8 mouse cellular contexts compared by ENCODE assay signal in genomic region chr11:98393317-98393716, GRCm38 (mm10). TPM values are rescaled to one million over a fixed set of nuclear protein-coding genes. Genes with fewer than 3 reads are reported as not detected.
DNase-seq lines count a peak whose midpoint lies in the region; ATAC-seq and TF ChIP-seq lines count a peak whose summit lies in the region.

No protein-coding gene starts in this region.

- H3K27me3 ChIP-seq in G1E (ENCODE audit: insufficient read depth, low read length): peaks cover 10% of the 10 kb centered on the region; the same call in 1 of the 2 replicates
- H3K27me3 ChIP-seq in heart, embryonic 11.5 days (ENCODE audit: control insufficient read depth, insufficient read depth, low read length): peaks cover 1% of the 10 kb centered on the region
- H3K27me3 ChIP-seq in liver, embryonic 16.5 days (ENCODE audit: control insufficient read depth, insufficient read depth, low read depth, low read length): peaks cover 4% of the 10 kb centered on the region; the same call in 1 of the 2 replicates
- H3K27me3 ChIP-seq in stomach, postnatal 0 days (ENCODE audit: control insufficient read depth, insufficient read depth, low read length): no peaks in the 10 kb centered on the region

- peaks cover 28% of the 10 kb centered on the region for H3K36me3 ChIP-seq in G1E (replicated peaks)
- H3K36me3 ChIP-seq in heart, embryonic 11.5 days (ENCODE audit: control insufficient read depth, insufficient read depth, low read length): no peaks in the 10 kb centered on the region
- no peaks in the 10 kb centered on the region for H3K36me3 ChIP-seq in liver, embryonic 16.5 days (ENCODE audit: control insufficient read depth, insufficient read depth)
- no peaks in the 10 kb centered on the region for H3K36me3 ChIP-seq in stomach, postnatal 0 days (ENCODE audit: control insufficient read depth, insufficient read depth, low read length)

- TF ChIP-seq CTCF in G1E (IDR thresholded peaks at IDR 0.05; ENCODE audit: low read depth, low read length): no peak
- TF ChIP-seq CTCF in stomach, postnatal 0 days (IDR thresholded peaks at IDR 0.05; ENCODE audit: low read depth): no peak

- peak; percentile 61 for ATAC-seq in G1E (ENCODE audit: extremely low read depth, insufficient number of reproducible peaks, low FRiP score, poor library complexity, severe bottlenecking)
- ATAC-seq in heart, embryonic 11.5 days (replicated peaks; ENCODE audit: insufficient number of reproducible peaks, low FRiP score, low TSS enrichment): peak; percentile 53
- ATAC-seq in liver, embryonic 16.5 days (ENCODE audit: low read depth): peak; percentile 71
- 0 out of 2 replicates have a peak, but pooled peaks have one; percentile 9 for ATAC-seq in stomach, postnatal 0 days (ENCODE audit: low FRiP score, low TSS enrichment)

- peak overlapping the region; percentile 27 for H3K4me2 ChIP-seq in heart, embryonic 11.5 days
- peak overlapping the region; percentile 54 for H3K4me2 ChIP-seq in liver, embryonic 16.5 days (ENCODE audit: low read depth, low read length)
- no peak overlapping the region for H3K4me2 ChIP-seq in stomach, postnatal 0 days (replicated peaks; ENCODE audit: low read depth)

- DNase-seq in cerebellum, postnatal 14 days: peak; percentile 10 to 25
- no peak for DNase-seq in cerebellum, adult 11 months
- DNase-seq in G1E (ENCODE audit: low spot score): peak; percentile 79
- peak; percentile 84 for DNase-seq in stomach, postnatal 0 days (ENCODE audit: low spot score)
- DNase-seq in gastrocnemius, postnatal 4 days (ENCODE audit: low spot score in 2 of 2): no peak
- no peak for DNase-seq in frontal cortex, postnatal 14 days (ENCODE audit: low spot score in 2 of 2)

- H3K4me1 ChIP-seq in G1E (ENCODE audit: insufficient read depth, low read depth, low read length): peaks cover 53% of the 10 kb centered on the region
- H3K4me1 ChIP-seq in heart, embryonic 11.5 days (ENCODE audit: control insufficient read depth, insufficient read depth, low read length): peaks cover 55% of the 10 kb centered on the region
- H3K4me1 ChIP-seq in liver, embryonic 16.5 days (ENCODE audit: control insufficient read depth, low read depth, low read length): peaks cover 35% of the 10 kb centered on the region
- 0 out of 2 replicates have a peak, but pooled peaks cover 3% of the 10 kb centered on the region for H3K4me1 ChIP-seq in stomach, postnatal 0 days (replicated peaks; ENCODE audit: control insufficient read depth, insufficient read depth)

- peak overlapping the region; percentile 92 for H3K27ac ChIP-seq in heart, embryonic 11.5 days (ENCODE audit: low read depth, low read length)
- H3K27ac ChIP-seq in liver, embryonic 16.5 days (ENCODE audit: low read length): peak overlapping the region; percentile 88
- peak overlapping the region; percentile 84 for H3K27ac ChIP-seq in stomach, postnatal 0 days (replicated peaks)

- H3K9ac ChIP-seq in heart, embryonic 11.5 days (ENCODE audit: low read depth, low read length): peak overlapping the region; percentile 44
- H3K9ac ChIP-seq in liver, embryonic 16.5 days (ENCODE audit: low read depth, low read length): peak overlapping the region; percentile 3; the same call in 1 of the 2 replicates
- H3K9ac ChIP-seq in stomach, postnatal 0 days (ENCODE audit: low read length): no peak overlapping the region

- 31% methylated on average over 6 of the region's 6 CpGs for WGBS in heart, embryonic 11.5 days (ENCODE audit: insufficient replicate concordance)
- WGBS in liver, embryonic 16.5 days (ENCODE audit: insufficient replicate concordance): 6% methylated on average over 6 of the region's 6 CpGs
- 63% methylated on average over 6 of the region's 6 CpGs for WGBS in stomach, postnatal 0 days

- peak overlapping the region; percentile 47; the same call in 1 of the 2 replicates for H3K4me3 ChIP-seq in G1E (ENCODE audit: low read depth, low read length)
- H3K4me3 ChIP-seq in heart, embryonic 11.5 days (ENCODE audit: low read depth, low read length): no peak overlapping the region
- H3K4me3 ChIP-seq in liver, embryonic 16.5 days (ENCODE audit: low read depth, low read length): no peak overlapping the region
- no peak overlapping the region for H3K4me3 ChIP-seq in stomach, postnatal 0 days (ENCODE audit: low read depth, low read length)

- TF ChIP-seq EP300 in stomach, postnatal 0 days (optimal IDR thresholded peaks at IDR 0.05): no peak

- no peaks in the 10 kb centered on the region for H3K9me3 ChIP-seq in G1E (replicated peaks)
- H3K9me3 ChIP-seq in heart, embryonic 11.5 days (replicated peaks; ENCODE audit: control insufficient read depth, low read length): no peaks in the 10 kb centered on the region
- H3K9me3 ChIP-seq in liver, embryonic 16.5 days (replicated peaks; ENCODE audit: control insufficient read depth, low read length): no peaks in the 10 kb centered on the region
- no peaks in the 10 kb centered on the region for H3K9me3 ChIP-seq in stomach, postnatal 0 days (ENCODE audit: control insufficient read depth, low read length)

RNA-seq across cellular contexts. Expression of gene Pgap3, which starts 7.0 kb away (rescaled TPM):
- 2.2 and 7.4 TPM in 2 replicates for total RNA-seq in G1E (2014; fragmentation: Nextera tagmentation)
- 2.7 and 3.0 TPM in 2 replicates for total RNA-seq in G1E (2017)
- polyA plus RNA-seq in G1E (2012): 7.5 and 9.1 TPM in 2 replicates
- 10.6 and 13.7 TPM in 2 replicates for polyA plus RNA-seq in heart, embryonic 11.5 days (2014; fragmentation: Nextera tagmentation; extraction: Ambion mirVana)
- 3.3 and 3.4 TPM in 2 replicates for polyA plus RNA-seq in liver, embryonic 16.5 days (2015; fragmentation: Nextera tagmentation; extraction: Ambion mirVana)
- 11.0 and 13.4 TPM in 2 replicates for polyA plus RNA-seq in stomach, postnatal 0 days (2015; fragmentation: Nextera tagmentation; extraction: Ambion mirVana)
- total RNA-seq in gastrocnemius, postnatal 4 days (2021): 1 to 10 TPM; 4.6 to 5.6 TPM

RNA-seq across cellular contexts. Expression of gene Pnmt, which starts 7.1 kb away (rescaled TPM):
- total RNA-seq in G1E (2014; fragmentation: Nextera tagmentation) (not detected in 2 replicates), G1E (2017) (0.12 TPM in 1 of 2 replicates, not detected in the other)
- polyA plus RNA-seq in G1E (2012): not detected in 2 replicates
- polyA plus RNA-seq in heart, embryonic 11.5 days (2014; fragmentation: Nextera tagmentation; extraction: Ambion mirVana): 3.9 and 4.8 TPM in 2 replicates
- polyA plus RNA-seq in liver, embryonic 16.5 days (2015; fragmentation: Nextera tagmentation; extraction: Ambion mirVana): 0.12 TPM in 1 of 2 replicates, not detected in the other
- polyA plus RNA-seq in stomach, postnatal 0 days (2015; fragmentation: Nextera tagmentation; extraction: Ambion mirVana): not detected in 2 replicates
- total RNA-seq in gastrocnemius, postnatal 4 days (2021): under 1 TPM in 1 of 2 experiments, not detected in 1; 0.71 TPM

RNA-seq across cellular contexts. Expression of gene Tcap, which starts 9.7 kb away (rescaled TPM):
- total RNA-seq in G1E (2014; fragmentation: Nextera tagmentation) (not detected in 2 replicates), G1E (2017) (0.23 TPM in 1 of 2 replicates, not detected in the other)
- polyA plus RNA-seq in G1E (2012): 0.13 TPM in 1 of 2 replicates, not detected in the other
- polyA plus RNA-seq in heart, embryonic 11.5 days (2014; fragmentation: Nextera tagmentation; extraction: Ambion mirVana): 149 and 151 TPM in 2 replicates
- polyA plus RNA-seq in liver, embryonic 16.5 days (2015; fragmentation: Nextera tagmentation; extraction: Ambion mirVana): 0.98 and 1.7 TPM in 2 replicates
- polyA plus RNA-seq in stomach, postnatal 0 days (2015; fragmentation: Nextera tagmentation; extraction: Ambion mirVana): 0.13 and 0.38 TPM in 2 replicates
- total RNA-seq in gastrocnemius, postnatal 4 days (2021): 100 to 1,000 TPM; 447 to 769 TPM

RNA-seq across cellular contexts. Expression of gene Erbb2, which starts 19.0 kb away (rescaled TPM):
- total RNA-seq in G1E (2014; fragmentation: Nextera tagmentation): not detected in 2 replicates
- total RNA-seq in G1E (2017): 0.05 TPM in 1 of 2 replicates, not detected in the other
- not detected in 2 replicates for polyA plus RNA-seq in G1E (2012)
- 48.0 and 56.4 TPM in 2 replicates for polyA plus RNA-seq in heart, embryonic 11.5 days (2014; fragmentation: Nextera tagmentation; extraction: Ambion mirVana)
- 1.8 and 2.1 TPM in 2 replicates for polyA plus RNA-seq in liver, embryonic 16.5 days (2015; fragmentation: Nextera tagmentation; extraction: Ambion mirVana)
- 26.9 and 30.7 TPM in 2 replicates for polyA plus RNA-seq in stomach, postnatal 0 days (2015; fragmentation: Nextera tagmentation; extraction: Ambion mirVana)
- total RNA-seq in gastrocnemius, postnatal 4 days (2021): 10 to 100 TPM; 19.6 to 23.5 TPM

RNA-seq across cellular contexts. Expression of gene Stard3, which starts 35.1 kb away (rescaled TPM):
- total RNA-seq in G1E (2014; fragmentation: Nextera tagmentation) (10.9 and 14.3 TPM in 2 replicates), G1E (2017) (18.5 and 20.0 TPM in 2 replicates)
- polyA plus RNA-seq in G1E (2012): 22.9 and 28.4 TPM in 2 replicates
- 39.6 and 40.6 TPM in 2 replicates for polyA plus RNA-seq in heart, embryonic 11.5 days (2014; fragmentation: Nextera tagmentation; extraction: Ambion mirVana)
- polyA plus RNA-seq in liver, embryonic 16.5 days (2015; fragmentation: Nextera tagmentation; extraction: Ambion mirVana): 16.5 and 17.3 TPM in 2 replicates
- 24.9 TPM in 2 replicates for polyA plus RNA-seq in stomach, postnatal 0 days (2015; fragmentation: Nextera tagmentation; extraction: Ambion mirVana)
- total RNA-seq in gastrocnemius, postnatal 4 days (2021): 10 to 100 TPM; 14.1 to 16.9 TPM

Comparison
In these comparisons a context has a peak if more than half of its experiments do, and no peak if none do; other contexts are left out.
1. DNase-seq: peak in cerebellum, postnatal 14 days (2 of 2), G1E (single experiment) and stomach, postnatal 0 days (single experiment); none in cerebellum, adult 11 months (single experiment), gastrocnemius, postnatal 4 days (0 of 2) and frontal cortex, postnatal 14 days (0 of 2).
2. ATAC-seq: peak in every context shown above with its lines; median percentile 71 in liver, embryonic 16.5 days; 61 in G1E; 53 in heart, embryonic 11.5 days; 9 in stomach, postnatal 0 days.
3. RNA of gene Tcap, which starts 9.7 kb away (polyA plus RNA-seq): 149 to 151 TPM in heart, embryonic 11.5 days; 0.98 to 1.7 TPM in liver, embryonic 16.5 days, 0.13 to 0.38 TPM in stomach, postnatal 0 days and 0.13 TPM in G1E; every median in the first group is over 10 times any median in the second.
4. Peak in every context shown above with its lines, with median percentiles within 50 percentile points of each other: H3K27ac ChIP-seq.